Comparison of ENCODE assay signal across 23 mouse cellular contexts in genomic region chr3:85020137-85020536, GRCm38 (mm10).
DNase-seq lines count a peak whose midpoint lies in the region; ATAC-seq and TF ChIP-seq lines count a peak whose summit lies in the region.
"Had no signal": no experiment of that assay in that cellular context is flagged by ENCODE, and none has a peak within 500 bp of the region (broad histone marks: within the 10 kb centered on the region; RNA-seq: fewer than 3 reads in every experiment).

No protein-coding gene starts in this region.

- no peaks in the 10 kb centered on the region for H3K27me3 ChIP-seq in forebrain, postnatal 0 days (ENCODE audit: insufficient read depth, low read length)
- H3K27me3 ChIP-seq in forebrain, embryonic 15.5 days, result no peaks in the 10 kb centered on the region
- H3K27me3 ChIP-seq: heart, embryonic 15.5 days; limb, embryonic 13.5 days; liver, embryonic 13.5 days; lung, embryonic 15.5 days had no signal

- no peak overlapping the region for H3K9ac ChIP-seq in forebrain, postnatal 0 days
- H3K9ac ChIP-seq in forebrain, embryonic 15.5 days (replicated peaks), result no peak overlapping the region
- H3K9ac ChIP-seq: heart, embryonic 15.5 days; limb, embryonic 13.5 days; liver, embryonic 13.5 days; lung, embryonic 15.5 days had no signal

- ATAC-seq in forebrain, postnatal 0 days, result peak; percentile 55; the same call in 1 of the 2 replicates
- ATAC-seq in forebrain, embryonic 15.5 days (replicated peaks), result no peak
- ATAC-seq: hindbrain, postnatal 0 days; intestine, postnatal 0 days had no signal

- TF ChIP-seq CTCF in forebrain, postnatal 0 days (IDR thresholded peaks at IDR 0.05; ENCODE audit: low read depth), result no peak

- H3K9me3 ChIP-seq in forebrain, postnatal 0 days (ENCODE audit: low read length), result no peaks in the 10 kb centered on the region
- H3K9me3 ChIP-seq in forebrain, embryonic 15.5 days, result no peaks in the 10 kb centered on the region
- H3K9me3 ChIP-seq: embryonic facial prominence, embryonic 10.5 days; heart, embryonic 15.5 days; limb, embryonic 13.5 days; liver, embryonic 13.5 days; lung, embryonic 15.5 days had no signal

- no peak for DNase-seq in forebrain, postnatal 0 days
- DNase-seq in brain, adult 2 months (ENCODE audit: low read depth, low spot score), result peak; percentile 91
- peak; percentile 73 to 78 for DNase-seq in left cerebral cortex, adult 9 months (ENCODE audit: low spot score in 2 of 2)
- DNase-seq in right cerebral cortex, postnatal 14 days, result peak; percentile 29
- no peak for DNase-seq in embryo, embryonic 9.5 days (ENCODE audit: extremely low spot score)
- no peak for DNase-seq in heart, postnatal 10 days
- DNase-seq in embryo, embryonic 10 days (ENCODE audit: low spot score), result no peak
- DNase-seq: adrenal gland, postnatal 10 days; cerebellum, adult 11 months; cerebellum, postnatal 25 days; gastrocnemius, postnatal 36 days; layer of hippocampus, postnatal 36 days; liver, embryonic 13.5 days had no signal

- no peak overlapping the region for H3K27ac ChIP-seq in forebrain, postnatal 0 days (ENCODE audit: low read depth, low read length)
- H3K27ac ChIP-seq in forebrain, embryonic 15.5 days (replicated peaks), result no peak overlapping the region
- H3K27ac ChIP-seq: embryonic facial prominence, embryonic 10.5 days; heart, embryonic 15.5 days; hindbrain, postnatal 0 days; limb, embryonic 13.5 days; liver, embryonic 13.5 days; lung, embryonic 15.5 days; macrophage; stomach, postnatal 0 days had no signal

- no peak overlapping the region for H3K4me2 ChIP-seq in forebrain, postnatal 0 days (ENCODE audit: low read depth)
- H3K4me2 ChIP-seq in forebrain, embryonic 15.5 days (replicated peaks), result no peak overlapping the region
- H3K4me2 ChIP-seq: heart, embryonic 15.5 days; limb, embryonic 13.5 days; liver, embryonic 13.5 days; lung, embryonic 15.5 days; midbrain, embryonic 11.5 days had no signal

- no peaks in the 10 kb centered on the region for H3K36me3 ChIP-seq in forebrain, postnatal 0 days (ENCODE audit: insufficient read depth)
- H3K36me3 ChIP-seq in forebrain, embryonic 15.5 days, result no peaks in the 10 kb centered on the region
- H3K36me3 ChIP-seq: embryonic facial prominence, embryonic 10.5 days; heart, embryonic 15.5 days; limb, embryonic 13.5 days; liver, embryonic 13.5 days; lung, embryonic 15.5 days had no signal

- peaks cover 4% of the 10 kb centered on the region; the same call in 1 of the 2 replicates for H3K4me1 ChIP-seq in forebrain, postnatal 0 days (ENCODE audit: insufficient read depth)
- H3K4me1 ChIP-seq in forebrain, embryonic 15.5 days, result peaks cover 6% of the 10 kb centered on the region
- H3K4me1 ChIP-seq: embryonic facial prominence, embryonic 10.5 days; limb, embryonic 13.5 days; liver, embryonic 13.5 days had no signal

- intact Hi-C loops in heart, postnatal 10 days (cut with DNase I), result no loop called here

- H3K4me3 ChIP-seq in forebrain, postnatal 0 days (ENCODE audit: low read depth, low read length), result no peak overlapping the region
- H3K4me3 ChIP-seq in forebrain, embryonic 15.5 days, result no peak overlapping the region
- H3K4me3 ChIP-seq: embryonic facial prominence, embryonic 10.5 days; heart, embryonic 15.5 days; limb, embryonic 13.5 days; liver, embryonic 13.5 days; lung, embryonic 15.5 days had no signal

Comparison
In these comparisons a context has a peak if more than half of its experiments do, and no peak if none do; other contexts are left out.
1. DNase-seq: peak in brain, adult 2 months (single experiment), left cerebral cortex, adult 9 months (2 of 2) and right cerebral cortex, postnatal 14 days (single experiment); none in forebrain, postnatal 0 days (single experiment), embryo, embryonic 9.5 days (single experiment), heart, postnatal 10 days (0 of 2) and embryo, embryonic 10 days (single experiment).